Mouse (Mus musculus) MEL (cell line): ENCODE data around the gene Mybpc3.

Source experiments
- GABPA ChIP-seq: IDR thresholded peaks from 2 replicates; pipeline ENCODE4 v1.6.1; 2012; ENCODE audit warnings: low read depth, mild to moderate bottlenecking, inconsistent platforms, low read length, improper control_type of control experiment, moderate library complexity
- POLR2A ChIP-seq, 2 experiments: IDR thresholded peaks; 2 replicates each; pipeline ENCODE4 v1.6.1; 2011 to 2012; ENCODE audit warnings: low read length in 2 of 2, mild to moderate bottlenecking in 2 of 2, control low read depth in 1 of 2, improper control_type of control experiment in 1 of 2, low read depth in 1 of 2, moderate library complexity in 1 of 2; ENCODE audit not compliant: control insufficient read depth in 1 of 2, insufficient read depth in 1 of 2, poor library complexity in 1 of 2

GRCm38 (mm10) chr2:91069306-91070000, 48.5 kb upstream of the Mybpc3 start:
- TF ChIP-seq GABPA (no peak), POLR2A (IDR thresholded peaks at IDR 0.05; ENCODE audit: control insufficient read depth in 1 of 2, insufficient read depth in 1 of 2, low read depth in 1 of 2, low read length in 2 of 2, poor library complexity in 1 of 2) (no peak)
